Mouse (Mus musculus) stomach, postnatal 0 days (tissue): Measurements from ENCODE around the gene Larp1. TPM values are rescaled to one million over a fixed set of nuclear protein-coding genes. Genes with fewer than 3 reads are reported as not detected.

ENCODE experiments used
- ATAC-seq: fragments of 200-750 bp; cut with Nextera tagmentation; 2 replicates; pipeline ENCODE4 v1.8.0; 2017; ENCODE audit not compliant: low FRiP score, low TSS enrichment
- DNase-seq: peaks from one replicate; pipeline ENCODE4 v3.0.0-alpha.2; 2016; ENCODE audit warnings: low spot score
- H3K27ac ChIP-seq: fragments of 300-500 bp; sonication (generic); replicated peaks from 2 replicates; pipeline ENCODE4 v1.5.1; 2014; ENCODE audit warnings: mild to moderate bottlenecking, control low read depth
- H3K27me3 ChIP-seq: fragments of 300-500 bp; sonication (generic); 2 replicates; pipeline ENCODE4 v1.6.1; 2014; ENCODE audit warnings: low read length; ENCODE audit not compliant: control insufficient read depth, insufficient read depth
- H3K36me3 ChIP-seq: fragments of 300-500 bp; sonication (generic); 2 replicates; pipeline ENCODE4 v1.6.1; 2014; ENCODE audit warnings: low read length, mixed read lengths; ENCODE audit not compliant: control insufficient read depth, insufficient read depth
- H3K4me1 ChIP-seq: fragments of 300-500 bp; sonication (generic); replicated peaks from 2 replicates; pipeline ENCODE4 v1.6.1; 2014; ENCODE audit warnings: antibody characterized with exemption; ENCODE audit not compliant: control insufficient read depth, insufficient read depth
- H3K4me2 ChIP-seq: fragments of 300-500 bp; sonication (generic); replicated peaks from 2 replicates; pipeline ENCODE4 v1.6.1; 2014; ENCODE audit warnings: low read depth, mild to moderate bottlenecking, control low read depth, moderate library complexity
- H3K4me3 ChIP-seq: fragments of 300-500 bp; sonication (generic); 2 replicates; pipeline ENCODE4 v1.5.1; 2014; ENCODE audit warnings: low read depth, low read length, control low read depth
- H3K9ac ChIP-seq: fragments of 300-500 bp; sonication (generic); 2 replicates; pipeline ENCODE4 v1.6.1; 2014; ENCODE audit warnings: mild to moderate bottlenecking, low read length, control low read depth, mixed read lengths
- H3K9me3 ChIP-seq: fragments of 300-500 bp; sonication (generic); 2 replicates; pipeline ENCODE4 v1.6.1; 2016; ENCODE audit warnings: low read length; ENCODE audit not compliant: control insufficient read depth
- CTCF ChIP-seq: IDR thresholded peaks from 2 replicates; pipeline ENCODE4 v1.5.1; 2016; ENCODE audit warnings: antibody characterized with exemption, low read depth, mild to moderate bottlenecking, moderate library complexity
- EP300 ChIP-seq: optimal IDR thresholded peaks from 2 replicates; pipeline ENCODE3; 2016; ENCODE audit warnings: antibody characterized with exemption
- WGBS: fragments of 180-500 bp; shearing (Covaris S2); extraction: QIAGEN DNeasy Blood & Tissue Kit; methylation state at CpG from one replicate; pipeline ENCODE4 v1.1.7; 2014; 5-methylcytosine and 5-hydroxymethylcytosine counted together
- polyA plus RNA-seq: library from polyadenylated mRNA; unstranded; fragments of >200 nt; fragmentation: Nextera tagmentation; extraction: Ambion mirVana; gene quantifications from 2 replicates; pipeline ENCODE4 v1.2.1, GENCODE M21; 2015

Larp1 gene
- polyA plus RNA-seq, 1 experiment from 2014 or later = 11.6 TPM

DNA sequence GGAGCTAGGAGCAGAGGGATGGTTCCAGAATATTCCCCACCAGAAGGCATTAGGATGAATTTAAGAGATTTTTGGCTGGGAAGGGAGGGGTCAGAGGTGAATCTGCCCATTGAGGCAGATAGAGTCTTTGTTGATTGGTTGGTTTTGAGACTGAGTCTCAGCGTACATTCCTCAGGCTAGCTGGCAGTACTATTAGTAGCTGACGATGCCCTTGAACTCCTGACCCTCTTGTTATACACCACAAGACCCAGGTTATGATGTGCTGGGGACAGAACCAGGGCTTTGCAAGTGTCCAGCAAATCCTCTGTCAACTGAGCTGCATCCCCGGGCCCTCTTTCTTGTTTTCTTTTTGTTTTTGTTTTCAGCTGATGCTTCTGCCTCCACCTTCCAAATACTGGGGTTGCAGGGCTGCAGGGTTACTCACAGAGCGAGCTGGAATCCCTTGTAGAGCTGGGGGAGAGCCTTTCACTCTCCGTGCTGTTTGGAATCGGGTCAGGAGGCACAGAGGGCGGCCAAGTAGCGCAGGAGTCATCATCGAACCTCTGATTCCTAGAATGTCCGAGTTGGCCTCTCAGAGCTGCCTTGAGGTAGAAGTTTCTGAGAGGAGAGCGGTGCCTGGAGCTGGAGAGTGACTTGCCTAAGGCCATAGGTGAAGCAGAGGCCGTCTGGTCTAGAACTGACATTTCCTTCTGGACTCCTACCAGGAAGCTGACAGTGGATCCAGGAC, 27.6 kb upstream of the Larp1 start:
- Histone ChIP-seq H3K27me3 (no peaks in the 10 kb centered on the region), H3K4me1 (peaks cover 3% of the 10 kb centered on the region; the same call in 1 of the 2 replicates), H3K9ac (no peak overlapping the region), H3K4me3 (no peak overlapping the region), H3K36me3 (no peaks in the 10 kb centered on the region), H3K27ac (no peak overlapping the region), H3K4me2 (no peak overlapping the region), H3K9me3 (no peaks in the 10 kb centered on the region)
- WGBS = 79% methylated on average over 12 of the region's 12 CpGs
- no peak for ATAC-seq
- TF ChIP-seq EP300 (no peak), CTCF (no peak)
- DNase-seq = no peak

GRCm38 (mm10) chr11:57983480-57984342, 25.2 kb upstream of the Larp1 start:
- DNase-seq = peak; percentile 79
- 15% methylated on average over 16 of the region's 16 CpGs for WGBS
- peak; percentile 90 for ATAC-seq
- H3K36me3 ChIP-seq = no peaks in the 10 kb centered on the region
- H3K4me1 ChIP-seq = peaks cover 3% of the 10 kb centered on the region; the same call in 1 of the 2 replicates
- no peak overlapping the region for H3K4me2 ChIP-seq
- peak overlapping the region; percentile 75 for H3K27ac ChIP-seq
- H3K4me3 ChIP-seq = no peak overlapping the region
- H3K27me3 ChIP-seq = no peaks in the 10 kb centered on the region
- H3K9me3 ChIP-seq = no peaks in the 10 kb centered on the region
- no peak overlapping the region for H3K9ac ChIP-seq
- TF ChIP-seq EP300 = no peak
- TF ChIP-seq CTCF = peak; percentile 17; the same call in 1 of the 2 replicates

DNA sequence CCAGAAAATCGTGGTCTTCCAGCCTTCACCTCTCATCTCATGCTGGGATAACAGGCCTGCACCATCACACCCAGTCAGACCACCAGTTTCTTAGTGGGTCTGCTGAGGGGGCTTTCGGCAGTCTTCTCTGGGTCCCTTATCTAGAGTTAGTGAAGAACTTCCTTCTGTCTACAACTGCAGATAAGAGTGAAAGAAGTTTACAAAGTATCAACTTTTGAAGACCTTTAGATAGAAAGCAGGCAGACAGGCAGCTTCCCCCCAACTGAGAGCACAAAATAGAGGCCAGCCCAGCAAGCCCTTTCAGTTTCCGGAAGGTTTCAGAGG, 24.6 kb upstream of the Larp1 start:
- H3K36me3 ChIP-seq = no peaks in the 10 kb centered on the region
- no peaks in the 10 kb centered on the region for H3K9me3 ChIP-seq
- TF ChIP-seq CTCF (no peak), EP300 (no peak)
- no peak overlapping the region for H3K4me3 ChIP-seq
- peaks cover 3% of the 10 kb centered on the region; the same call in 1 of the 2 replicates for H3K4me1 ChIP-seq
- 33% methylated on average over 3 of the region's 3 CpGs for WGBS
- no peak for ATAC-seq
- DNase-seq = no peak
- no peak overlapping the region for H3K9ac ChIP-seq
- no peaks in the 10 kb centered on the region for H3K27me3 ChIP-seq
- H3K4me2 ChIP-seq = no peak overlapping the region
- peak overlapping the region; percentile 56 for H3K27ac ChIP-seq

- DNase-seq = no peak
- no peak overlapping the region for H3K27ac ChIP-seq
- TF ChIP-seq CTCF (no peak), EP300 (no peak)
- peaks cover 3% of the 10 kb centered on the region; the same call in 1 of the 2 replicates for H3K4me1 ChIP-seq
- no peak overlapping the region for H3K4me3 ChIP-seq
- ATAC-seq = no peak
- H3K36me3 ChIP-seq = no peaks in the 10 kb centered on the region
- no peaks in the 10 kb centered on the region for H3K27me3 ChIP-seq
- WGBS = 94% methylated on average over 2 of the region's 3 CpGs
- no peaks in the 10 kb centered on the region for H3K9me3 ChIP-seq
- H3K9ac ChIP-seq = no peak overlapping the region
- H3K4me2 ChIP-seq = no peak overlapping the region
Measured at GRCm38 (mm10) chr11:57985485-57985884, 23.4 kb upstream of the Larp1 start.

- no peak overlapping the region for H3K9ac ChIP-seq
Measured at GRCm38 (mm10) chr11:57986053-57986452, 22.8 kb upstream of the Larp1 start.

More at GRCm38 (mm10) chr11:57986053-57986452, 22.8 kb upstream of the Larp1 start:
- Histone ChIP-seq H3K9me3 (no peaks in the 10 kb centered on the region), H3K4me1 (peaks cover 3% of the 10 kb centered on the region; the same call in 1 of the 2 replicates), H3K4me3 (no peak overlapping the region), H3K36me3 (no peaks in the 10 kb centered on the region), H3K27me3 (no peaks in the 10 kb centered on the region), H3K4me2 (no peak overlapping the region), H3K27ac (0 out of 2 replicates have a peak overlapping the region, but pooled peaks have one; percentile 24)
- ATAC-seq = no peak
- WGBS = 61% methylated on average over 6 of the region's 6 CpGs
- TF ChIP-seq CTCF = no peak
- TF ChIP-seq EP300 = no peak
- no peak for DNase-seq
